Mouse (Mus musculus) thymus, postnatal 36 days (tissue): ENCODE measurements at regions not wholly inside any gene's neighbourhood (a gene's known extent, or its start where the extent isn't known, plus 50 kb on each side); places are given as distances from the start of the nearest gene placed in this dataset.

Source experiments
- DNase-seq, 2 experiments: peaks; one replicate each; pipeline ENCODE4 v3.0.0; 2022; ENCODE audit warnings: mixed read lengths in 2 of 2

DNA sequence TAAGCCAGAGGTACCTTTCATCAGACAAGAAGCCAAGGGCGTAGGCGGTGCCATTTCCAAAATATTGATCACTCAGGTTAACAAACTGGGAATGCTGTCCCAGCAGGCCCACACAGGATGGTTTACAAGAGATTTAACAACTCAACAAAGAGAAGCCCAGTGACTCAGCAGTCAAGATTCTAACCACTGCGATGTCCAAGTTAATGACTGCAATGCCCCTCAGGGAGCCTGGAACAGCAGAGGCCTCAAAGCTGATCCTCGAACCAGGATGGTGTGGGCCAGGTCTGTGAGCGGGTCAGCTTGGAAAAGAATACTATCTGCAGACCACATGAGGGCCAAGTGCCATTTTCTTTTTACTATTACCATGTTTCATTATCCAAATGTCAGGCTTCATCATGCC lies 108.0 kb upstream of the Klf14 start:
- DNase-seq = no peak

DNA sequence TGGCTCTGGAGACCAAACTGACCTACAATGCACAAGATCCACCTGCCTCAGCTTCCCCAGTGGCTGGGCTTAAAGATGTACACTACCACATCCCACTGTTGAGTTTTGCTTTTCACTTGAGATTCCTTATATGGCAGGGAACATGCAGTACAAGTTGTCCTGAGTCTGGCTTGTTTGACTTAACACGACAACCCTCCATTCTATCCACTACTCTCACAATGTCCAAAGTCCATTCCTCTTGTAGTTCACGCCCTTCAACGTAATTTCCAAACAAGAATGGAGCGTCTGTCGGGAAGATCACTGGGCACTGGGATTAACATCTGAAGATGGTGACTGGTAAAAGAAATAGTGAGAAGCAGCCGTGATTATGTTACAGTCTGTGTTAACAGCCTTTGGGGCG lies 108.6 kb upstream of the Klf14 start:
- no peak for DNase-seq

DNA sequence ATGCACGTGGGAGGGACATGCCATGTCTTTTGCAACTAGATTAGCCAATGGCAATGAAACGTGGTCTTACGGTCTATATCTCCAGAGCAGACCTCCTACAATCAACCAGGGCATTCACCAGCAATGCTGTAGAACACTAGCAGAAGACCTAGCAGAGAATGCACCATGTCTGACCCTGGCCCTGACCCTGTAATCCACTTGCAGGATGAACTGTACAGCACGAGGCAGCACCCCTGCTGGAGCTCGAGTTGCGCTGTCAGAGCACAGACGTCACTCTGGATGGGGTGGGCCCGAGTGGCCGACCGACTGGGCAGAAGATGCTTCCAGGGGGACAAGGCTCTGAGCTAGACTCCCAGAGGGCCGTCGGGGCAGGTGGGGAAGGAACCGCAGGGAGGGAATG lies 110.4 kb upstream of the Klf14 start:
- DNase-seq = no peak

DNA sequence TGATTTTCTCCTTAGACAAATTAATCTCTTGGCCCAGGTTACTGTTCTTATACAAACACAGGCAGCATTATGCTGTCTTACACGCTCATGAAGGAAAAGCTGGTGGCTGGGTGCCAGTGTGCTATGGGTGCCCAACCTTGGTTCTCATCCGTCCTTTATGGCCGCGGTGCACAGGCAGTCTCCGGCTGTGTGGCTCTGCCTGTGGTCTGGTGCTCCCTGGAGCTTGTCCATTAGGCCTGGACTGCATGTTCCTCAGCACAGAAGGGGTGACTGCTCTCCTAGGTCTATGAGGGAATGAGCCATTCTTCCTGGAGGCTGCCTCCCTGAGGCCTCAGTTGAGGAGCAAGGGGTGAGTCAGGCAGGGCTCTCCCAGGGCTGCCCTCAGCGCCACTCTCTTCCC lies 111.7 kb upstream of the Klf14 start:
- DNase-seq = no peak

DNA sequence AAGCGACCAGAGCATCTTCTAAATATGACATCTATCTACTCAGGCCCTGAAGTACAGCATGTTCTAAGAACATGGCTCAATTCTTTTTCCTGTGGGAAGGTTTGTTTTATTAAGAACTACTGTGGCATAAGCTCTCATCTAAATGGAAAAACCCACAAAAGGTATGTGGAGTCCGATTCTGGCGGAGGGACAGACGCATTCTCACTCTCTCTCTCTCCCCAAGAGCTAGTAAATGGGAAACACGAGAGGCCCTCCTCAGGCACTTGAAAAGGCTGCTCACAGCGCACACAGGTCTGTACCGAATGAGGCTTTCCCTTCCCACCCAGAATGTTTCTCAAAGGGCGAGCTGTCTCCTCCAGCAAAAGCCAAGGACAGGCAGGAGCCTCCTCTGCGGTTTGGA lies 112.1 kb upstream of the Klf14 start:
- DNase-seq = no peak

DNA sequence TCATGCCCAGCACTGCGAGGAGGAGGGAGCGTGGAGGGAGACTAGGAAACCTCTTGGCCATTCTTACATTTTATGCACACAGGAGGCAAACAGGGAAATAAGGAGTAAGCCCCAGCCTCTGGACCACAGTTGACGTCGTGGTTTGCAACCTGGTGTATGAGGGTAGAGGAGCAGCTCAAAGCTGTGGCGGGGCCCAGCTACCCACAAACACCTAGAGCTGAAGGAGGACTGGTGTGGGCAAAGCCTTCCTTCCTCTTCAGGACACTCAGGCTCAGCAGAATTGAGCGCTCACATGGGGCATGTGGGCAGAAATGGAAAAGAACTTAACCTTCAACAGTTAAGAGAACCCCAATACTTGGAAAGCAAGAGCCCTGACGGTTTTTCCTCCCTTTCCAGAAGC lies 113.2 kb upstream of the Klf14 start:
- DNase-seq = no peak

DNA sequence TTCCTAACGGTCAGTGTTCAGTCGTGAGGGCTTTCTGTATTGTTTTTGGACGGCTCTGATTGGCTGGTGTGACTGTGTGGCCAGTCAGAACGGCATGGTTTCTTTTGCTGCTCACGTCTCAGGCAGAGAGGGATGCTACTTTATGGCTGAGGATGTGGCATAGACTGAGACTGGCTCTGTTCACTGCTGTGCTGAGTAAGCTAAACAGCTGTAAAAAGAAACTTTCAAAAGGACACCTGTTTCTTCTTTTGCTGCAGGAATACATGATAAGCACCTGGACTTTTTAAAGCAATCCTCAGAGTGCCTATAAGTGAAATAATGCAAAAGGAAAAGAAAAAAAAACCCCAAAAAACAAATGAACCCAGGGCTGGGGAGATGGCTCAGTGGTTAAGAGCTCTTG lies 113.7 kb upstream of the Klf14 start:
- DNase-seq = no peak

DNA sequence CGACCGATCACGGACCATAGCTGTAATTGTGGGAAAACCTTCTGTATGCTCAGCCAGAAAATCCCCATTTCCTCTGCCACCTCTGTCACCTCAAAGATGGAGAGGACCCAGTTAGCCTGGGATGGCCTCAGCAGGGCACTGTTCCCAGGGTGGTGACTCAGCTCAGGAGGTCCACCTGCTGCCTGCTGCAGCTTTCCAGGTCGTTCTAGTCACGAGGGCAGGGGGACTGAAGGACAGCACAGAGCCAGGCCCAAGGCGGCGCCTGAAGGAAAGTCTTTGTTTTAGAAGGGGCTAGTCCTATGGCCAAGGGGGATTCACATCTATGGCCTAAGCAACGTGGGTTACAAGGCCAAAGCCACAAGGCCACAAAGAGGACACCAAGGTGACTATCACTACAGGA lies 114.5 kb upstream of the Klf14 start:
- DNase-seq = peak in 1 of 2 experiments; percentile 5

DNA sequence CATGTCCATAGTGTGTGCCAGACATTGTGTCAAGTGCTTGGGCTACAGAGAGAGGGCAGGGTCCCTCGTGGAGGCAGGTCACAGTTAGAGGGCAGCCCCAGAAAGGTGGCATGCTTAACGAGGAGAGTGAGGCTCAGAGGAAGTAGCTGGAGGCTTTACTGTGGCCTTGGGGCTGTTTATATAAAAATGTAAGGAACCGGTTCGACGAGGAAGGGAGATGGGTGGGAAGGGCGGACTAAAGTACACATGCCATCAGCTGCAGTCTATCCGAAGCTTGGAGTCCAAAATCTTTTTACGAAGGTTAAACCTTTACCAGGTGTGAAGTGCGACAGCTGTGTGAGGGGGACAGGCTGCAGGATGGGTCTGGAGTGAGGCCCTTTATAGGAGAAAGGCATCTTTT lies 115.5 kb upstream of the Klf14 start:
- DNase-seq = no peak

DNA sequence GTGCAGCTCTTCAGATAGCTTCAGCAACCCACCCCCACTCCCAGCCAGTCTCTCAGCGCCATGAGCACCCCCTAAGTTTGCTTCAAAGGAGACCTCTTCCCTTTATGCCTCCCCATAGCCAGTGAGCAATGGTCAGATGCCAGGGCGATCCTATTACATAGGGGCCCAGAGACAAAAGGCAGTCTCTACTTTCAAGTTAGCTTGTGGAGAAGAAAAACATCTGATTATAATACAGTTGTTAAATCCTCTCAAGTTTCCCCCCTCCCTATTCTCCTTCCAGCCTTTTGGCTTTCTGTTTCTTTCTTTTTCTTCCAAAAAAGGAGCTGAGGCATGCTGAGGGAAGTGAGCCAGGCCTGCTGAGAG lies 116.3 kb upstream of the Klf14 start:
- no peak for DNase-seq

DNA sequence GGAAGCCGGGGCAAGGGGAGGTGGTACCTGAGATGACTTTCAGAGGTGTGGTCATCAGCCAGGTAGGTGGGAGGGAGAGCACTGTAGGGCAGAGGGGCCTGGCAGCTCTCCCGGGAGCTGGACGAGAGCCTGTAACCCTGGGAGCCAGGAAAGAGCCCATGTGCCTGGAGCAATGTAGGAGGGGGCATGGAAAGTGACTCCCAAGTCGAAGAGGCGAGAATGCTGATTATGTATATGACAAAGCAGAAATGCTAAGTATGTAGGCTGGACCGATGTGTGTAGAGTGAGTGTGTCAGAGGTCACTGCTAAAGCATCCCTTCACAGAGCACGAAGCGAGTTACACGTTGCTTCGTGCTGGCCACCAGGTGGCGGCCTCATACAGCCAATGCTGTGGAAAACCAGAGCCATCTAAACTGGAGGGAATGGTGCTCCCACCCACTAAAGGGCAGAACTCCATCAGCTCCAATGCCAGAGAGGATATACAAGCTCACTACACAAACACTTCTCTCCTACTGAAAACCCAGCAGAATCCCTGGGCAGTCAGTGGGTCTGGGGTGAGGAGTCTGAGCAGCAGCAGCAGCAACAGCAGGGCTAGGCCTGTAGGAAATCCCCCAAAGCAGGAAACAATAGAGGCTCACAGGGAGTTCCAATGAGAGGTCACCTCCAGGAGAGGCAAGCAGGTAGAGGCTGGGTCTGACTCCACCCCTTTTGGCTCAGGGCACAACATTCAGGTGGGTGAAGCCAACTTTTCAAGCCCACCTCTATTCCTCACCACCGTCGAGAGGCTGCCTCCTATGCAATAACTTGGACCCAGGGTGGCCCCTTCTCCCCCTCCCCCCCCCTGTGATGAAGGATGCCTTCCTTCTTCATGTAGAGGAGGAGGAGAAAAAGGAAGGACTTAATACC lies 116.9 kb upstream of the Klf14 start:
- peak; percentile 64 to 69 for DNase-seq

DNA sequence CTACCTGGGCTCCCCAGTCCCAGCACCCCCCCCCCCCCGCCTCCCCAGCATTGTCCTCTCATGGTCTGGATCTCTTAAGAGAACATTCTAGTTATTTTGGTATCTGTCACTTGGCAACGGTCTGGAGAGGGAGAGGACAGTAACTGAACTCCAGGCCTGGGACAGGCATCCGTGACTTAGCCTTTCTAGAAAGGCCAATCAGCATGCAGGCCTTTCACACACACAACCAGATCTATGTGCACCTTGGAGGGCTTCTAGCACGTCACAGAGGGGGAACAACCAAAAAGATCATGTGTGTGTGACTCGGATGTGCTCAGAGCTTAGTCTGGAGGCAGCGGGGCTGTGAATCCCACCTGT lies 117.6 kb upstream of the Klf14 start:
- DNase-seq = no peak

DNA sequence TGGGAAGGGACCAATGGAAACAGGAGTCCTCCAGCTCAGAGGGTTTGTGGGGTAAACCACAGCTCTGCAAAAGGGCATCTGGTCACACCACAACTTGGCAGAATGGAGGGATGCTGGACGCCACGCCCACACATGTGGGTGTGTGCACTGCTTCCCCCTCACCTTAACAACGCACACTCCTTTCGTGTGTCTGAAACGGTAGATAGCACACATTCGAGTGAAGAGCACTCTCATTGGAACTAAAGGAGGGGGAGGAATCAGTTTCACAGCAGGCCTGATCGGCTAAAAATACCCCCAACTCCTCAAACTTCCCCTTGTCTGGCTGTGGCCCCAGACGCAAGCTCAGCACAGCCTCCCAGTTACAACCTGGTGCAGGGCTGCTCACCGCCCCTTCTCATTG lies 118.3 kb upstream of the Klf14 start:
- no peak for DNase-seq

DNA sequence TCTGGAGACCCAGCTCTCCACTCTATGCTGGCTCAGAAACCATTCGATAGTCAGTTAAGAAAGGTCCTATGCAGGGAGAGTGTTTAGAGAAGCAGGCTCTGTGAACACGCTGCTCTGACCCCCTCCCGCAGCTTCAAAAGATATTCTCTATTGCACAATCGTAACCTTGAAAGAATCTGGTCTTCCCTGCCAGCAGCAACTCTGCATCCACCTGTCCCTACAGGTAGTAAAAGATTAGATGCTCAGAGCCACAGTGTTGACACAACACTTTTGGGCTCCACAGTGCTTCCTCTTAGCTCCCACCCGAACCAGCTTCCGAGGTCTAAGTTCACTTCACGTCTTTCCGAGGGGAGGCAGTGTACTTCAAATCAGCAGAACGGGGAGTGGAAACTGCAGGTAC lies 118.9 kb upstream of the Klf14 start:
- no peak for DNase-seq

DNA sequence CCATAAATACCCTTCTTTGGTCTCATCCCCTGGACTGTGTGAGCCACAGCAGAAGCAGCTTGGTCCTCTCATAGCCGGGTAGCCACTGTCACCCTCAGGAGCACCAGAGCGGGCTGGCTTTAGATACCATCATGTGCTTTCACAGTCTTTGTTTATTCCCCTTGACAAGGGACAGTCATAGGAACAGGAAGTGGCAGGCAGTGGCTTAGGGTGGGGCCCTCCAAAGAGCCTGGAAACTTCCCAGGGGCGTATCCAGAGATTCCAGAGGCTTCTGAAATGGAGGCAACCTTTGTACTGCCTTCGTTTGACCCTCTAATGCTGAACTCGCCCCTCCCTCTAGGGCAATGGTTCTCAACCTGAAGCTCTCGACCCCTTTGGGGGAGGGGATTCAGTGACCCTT lies 119.5 kb upstream of the Klf14 start:
- DNase-seq = no peak

DNA sequence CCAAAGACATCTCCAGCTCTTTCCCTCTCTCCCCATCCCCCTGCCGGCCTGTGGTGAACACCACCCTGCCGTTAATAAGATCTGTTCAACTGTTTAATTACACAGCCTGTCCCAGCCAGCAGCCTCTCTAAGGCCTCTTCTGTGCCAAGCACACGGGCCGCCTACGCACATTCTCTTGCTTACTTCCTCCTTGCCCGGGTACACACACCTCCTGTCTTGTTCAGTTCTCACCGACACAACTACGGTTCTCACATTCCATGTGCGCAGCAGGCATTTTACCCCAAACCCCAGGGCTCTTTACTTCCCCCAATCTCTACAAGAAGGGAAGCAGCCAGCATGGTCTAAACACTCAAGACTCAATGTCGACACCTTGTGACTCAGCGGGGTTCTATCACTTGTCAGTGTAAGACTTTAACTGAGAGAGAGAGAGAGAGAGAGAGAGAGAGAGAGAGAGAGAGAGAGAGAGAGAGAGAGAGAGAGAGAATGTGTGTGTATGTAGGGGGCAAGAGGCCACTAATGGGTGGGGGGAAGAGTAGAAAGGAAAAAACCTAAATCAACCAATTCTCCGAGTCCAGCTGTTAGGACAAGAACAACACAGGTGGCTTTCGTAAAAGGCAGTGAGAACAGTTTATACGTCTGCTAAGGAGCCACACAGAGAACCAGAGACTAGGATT lies 120.8 kb upstream of the Klf14 start:
- peak in 1 of 2 experiments; percentile 9 for DNase-seq

DNA sequence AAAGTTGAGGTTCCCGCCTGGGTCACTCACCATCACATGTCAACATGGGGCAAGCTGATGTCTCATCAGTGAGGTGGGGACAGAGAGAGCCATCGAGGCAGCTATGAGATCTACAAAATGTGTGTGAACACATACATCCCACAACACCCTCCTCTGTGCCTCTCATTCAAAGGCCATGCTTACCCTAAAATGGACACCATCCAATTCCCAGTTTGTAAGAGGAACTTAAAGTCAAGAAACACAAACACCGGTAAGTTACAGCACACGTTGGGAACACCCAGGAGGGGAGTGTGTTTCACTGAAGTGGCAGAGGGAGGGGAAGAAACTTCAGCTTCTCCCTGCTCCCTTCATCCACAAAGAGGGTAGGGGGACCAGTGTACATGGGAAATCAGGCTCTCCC lies 121.4 kb upstream of the Klf14 start:
- DNase-seq = no peak

DNA sequence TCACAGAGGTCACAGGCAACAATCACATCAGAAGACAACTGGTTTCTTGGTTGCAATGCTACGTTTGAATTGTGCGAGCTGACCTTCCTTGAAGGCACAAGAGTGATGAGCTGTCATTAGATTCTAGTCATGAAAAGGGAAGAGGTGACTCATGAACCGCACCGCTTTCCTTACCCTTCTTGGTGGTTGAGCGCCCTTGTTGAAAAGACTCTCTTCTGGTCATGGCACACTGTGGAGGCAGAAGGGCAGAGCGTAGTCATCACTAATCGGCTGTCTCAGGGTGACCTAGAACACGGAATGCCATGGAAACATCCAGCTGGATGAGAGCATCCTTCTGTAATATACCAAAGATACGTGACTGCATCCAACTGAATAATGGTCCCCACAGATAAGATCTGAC lies 121.8 kb upstream of the Klf14 start:
- DNase-seq = no peak

DNA sequence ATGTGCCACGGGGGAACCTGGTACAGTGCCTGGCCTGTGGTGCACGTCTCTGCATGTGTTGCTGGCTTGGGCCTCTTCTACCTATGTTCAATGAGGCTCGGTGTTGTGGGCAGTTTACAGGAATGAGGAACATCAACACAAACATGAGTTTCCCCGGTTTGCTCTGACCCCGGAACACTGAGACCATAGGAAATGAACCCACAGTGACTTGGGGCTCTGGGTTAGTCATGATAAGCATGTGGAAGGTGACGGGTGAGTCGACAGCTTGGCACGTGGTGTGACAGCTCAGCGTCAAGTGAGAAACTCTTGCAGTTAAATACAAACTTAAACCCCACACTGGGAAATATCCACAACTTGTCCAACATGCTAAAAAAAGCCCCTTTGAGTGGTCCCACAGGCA lies 122.4 kb upstream of the Klf14 start:
- no peak for DNase-seq

DNA sequence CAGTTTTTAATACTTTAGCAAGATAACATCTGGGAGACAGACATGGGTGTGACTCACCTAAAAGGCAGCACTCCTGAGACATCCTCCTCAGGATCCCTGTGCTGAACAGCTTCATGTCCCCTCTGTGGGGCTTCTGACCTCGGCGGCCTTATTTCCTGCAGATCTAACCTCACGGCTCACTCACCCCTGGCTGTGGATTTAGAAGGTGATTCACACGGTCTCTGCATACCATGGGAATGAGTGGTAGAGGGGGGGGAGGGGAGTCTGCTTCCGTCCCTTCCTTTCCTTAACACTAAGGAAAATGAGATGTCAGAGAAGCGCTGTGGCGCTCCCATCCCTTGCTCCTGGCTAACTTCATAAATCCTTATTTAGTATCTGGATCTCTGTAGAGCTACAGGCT lies 123.1 kb upstream of the Klf14 start:
- no peak for DNase-seq

DNA sequence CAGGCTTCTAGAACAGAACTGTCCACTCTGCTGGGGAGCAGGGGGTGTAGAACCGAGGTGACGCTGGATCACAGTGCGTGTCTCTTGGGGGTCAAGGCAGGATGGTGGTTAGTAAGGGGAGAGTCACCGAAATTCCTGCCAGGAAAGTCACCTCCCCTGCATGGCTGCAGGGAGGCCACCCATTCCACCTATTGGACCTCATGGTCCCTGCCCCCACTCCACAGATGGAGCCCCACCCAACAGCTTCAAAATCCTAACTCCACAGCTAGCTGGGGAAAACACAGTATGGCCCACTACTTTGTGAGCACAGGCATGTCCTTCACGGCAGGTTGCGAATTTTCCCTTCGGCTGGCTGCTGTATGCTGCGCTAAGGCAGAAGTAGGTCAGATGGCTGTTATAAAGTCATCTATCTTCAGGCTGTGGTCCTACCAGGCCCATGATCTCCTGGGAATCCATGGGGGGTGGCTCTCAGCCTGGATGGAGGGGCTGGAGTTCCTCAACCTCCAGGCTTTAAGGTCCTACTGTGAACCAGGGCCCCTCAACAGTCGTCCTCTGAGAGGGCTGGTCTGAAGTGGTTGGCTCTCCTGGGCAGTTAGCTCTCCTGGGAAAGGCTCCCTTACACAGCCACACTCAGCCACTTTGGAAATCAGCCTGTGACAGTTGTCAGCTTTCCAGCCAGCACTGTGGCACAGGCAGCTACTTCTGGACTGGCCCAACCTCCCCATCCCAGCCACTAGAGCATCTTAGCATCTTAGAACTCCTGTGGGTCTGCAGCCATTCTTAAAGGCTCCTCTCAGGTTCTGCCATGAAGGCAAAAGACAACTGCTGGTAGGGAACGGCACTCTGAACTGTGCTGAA lies 124.0 kb upstream of the Klf14 start:
- no peak for DNase-seq

DNA sequence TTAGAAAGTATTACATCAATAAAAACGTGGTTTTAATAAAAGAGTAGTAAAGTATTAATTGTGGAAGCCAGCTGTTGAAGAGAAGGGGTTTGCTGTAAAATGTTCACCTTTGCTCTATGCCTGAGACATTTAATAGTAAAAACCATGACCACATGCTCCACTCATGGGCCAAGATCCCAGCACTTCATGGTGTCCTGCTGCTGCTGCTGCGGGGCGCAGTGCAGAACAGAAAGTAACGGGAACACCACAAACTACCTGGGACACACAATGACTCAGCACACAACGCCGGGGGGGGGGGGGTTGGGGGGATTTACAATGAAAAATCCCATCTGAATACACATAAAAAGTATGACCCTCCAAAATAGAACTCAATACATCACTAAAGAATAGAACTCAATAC lies 124.8 kb upstream of the Klf14 start:
- DNase-seq = no peak

DNA sequence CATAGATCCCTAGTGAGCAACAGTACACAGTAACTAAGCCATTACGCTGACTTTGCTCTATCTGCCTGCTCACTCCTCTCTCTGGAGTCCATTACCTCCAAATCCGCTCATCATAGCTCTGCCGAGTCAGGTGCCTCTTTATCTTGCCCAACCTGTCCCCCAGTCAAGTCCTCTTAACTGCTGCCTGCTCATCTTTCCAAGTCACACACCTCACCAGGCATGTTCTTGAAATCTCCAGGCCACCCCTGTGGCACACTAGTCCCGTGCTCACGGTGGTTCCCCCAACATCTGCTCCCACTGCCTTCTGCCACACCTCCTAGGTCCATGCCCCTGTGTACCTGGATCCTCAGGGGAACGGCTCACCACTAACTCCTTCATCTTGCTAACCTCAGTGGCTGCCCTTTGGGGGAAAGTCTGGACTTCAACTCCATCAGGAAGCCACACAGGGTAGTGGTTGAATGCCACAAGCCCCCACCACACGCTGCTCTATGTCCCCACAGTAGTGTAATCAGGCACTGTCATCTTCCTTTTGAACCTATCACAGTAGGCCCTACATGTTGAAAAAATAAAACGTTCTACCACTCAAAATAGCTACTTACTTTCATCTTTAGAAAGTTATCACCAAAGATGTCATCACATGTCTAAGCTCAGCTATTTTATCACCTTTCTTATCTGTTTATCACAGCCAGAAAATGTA lies 126.3 kb upstream of the Klf14 start:
- DNase-seq = no peak
